ENCODE assay signal across 18 mouse cellular contexts in the genomic region with DNA sequence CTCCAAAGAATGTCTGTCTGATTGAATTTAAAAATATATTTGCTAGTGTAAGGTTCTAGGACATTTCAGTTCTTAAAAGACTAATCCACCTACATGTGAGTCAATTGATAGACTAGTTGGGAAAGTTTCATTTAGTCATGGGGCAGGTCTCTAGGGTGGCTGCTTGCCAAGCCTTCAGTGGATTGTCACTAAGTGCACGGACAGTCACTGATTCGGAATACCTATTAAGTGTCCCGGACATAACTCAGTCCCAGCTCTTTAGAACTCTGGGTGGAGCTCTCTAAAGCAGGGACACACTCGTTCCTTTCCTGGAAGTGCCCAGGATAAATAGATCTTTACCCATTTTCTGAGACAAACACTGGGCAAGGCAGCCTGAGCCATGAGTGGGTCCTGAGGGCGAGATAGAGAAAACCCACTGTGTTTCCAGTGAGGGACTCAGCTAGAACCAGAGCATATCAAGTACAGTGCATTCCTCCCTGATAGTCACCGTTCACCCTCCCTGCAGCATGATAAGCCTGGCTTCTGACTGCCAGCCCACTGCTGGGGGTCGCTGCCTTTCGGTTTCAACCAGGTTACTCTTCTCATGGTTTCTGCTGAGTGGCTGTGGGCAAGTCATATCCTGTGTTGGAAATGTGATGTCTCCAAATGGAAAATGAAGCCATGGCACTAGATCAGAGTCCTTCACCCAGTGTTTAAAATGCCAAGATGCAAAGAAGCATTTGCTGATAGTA.
DNase-seq lines count a peak whose midpoint lies in the region; ATAC-seq lines count a peak whose summit lies in the region.
"Had no signal": no experiment of that assay in that cellular context is flagged by ENCODE, and none has a peak within 500 bp of the region (broad histone marks: within the 10 kb centered on the region; RNA-seq: fewer than 3 reads in every experiment).

No protein-coding gene starts in this region.

- H3K27ac ChIP-seq in liver, embryonic 16.5 days (ENCODE audit: low read length) = no peak overlapping the region; the same call in 1 of the 2 replicates
- H3K27ac ChIP-seq in heart, embryonic 15.5 days = peak overlapping the region; percentile 83
- H3K27ac ChIP-seq: embryonic facial prominence, embryonic 12.5 days; hindbrain, embryonic 13.5 days; liver, embryonic 15.5 days; midbrain, embryonic 13.5 days; neural tube, embryonic 15.5 days had no signal

- H3K27me3 ChIP-seq in liver, embryonic 16.5 days (ENCODE audit: control insufficient read depth, insufficient read depth, low read depth, low read length) = no peaks in the 10 kb centered on the region
- H3K27me3 ChIP-seq in heart, embryonic 15.5 days = no peaks in the 10 kb centered on the region
- H3K27me3 ChIP-seq: embryonic facial prominence, embryonic 12.5 days; hindbrain, embryonic 13.5 days; liver, embryonic 15.5 days; midbrain, embryonic 13.5 days; neural tube, embryonic 15.5 days had no signal

- no peaks in the 10 kb centered on the region for H3K36me3 ChIP-seq in liver, embryonic 16.5 days (ENCODE audit: control insufficient read depth, insufficient read depth)
- no peaks in the 10 kb centered on the region for H3K36me3 ChIP-seq in heart, embryonic 15.5 days
- H3K36me3 ChIP-seq: liver, embryonic 15.5 days; midbrain, embryonic 13.5 days; neural tube, embryonic 15.5 days had no signal

- WGBS in liver, embryonic 16.5 days (ENCODE audit: insufficient replicate concordance) = 35% methylated on average over 8 of the region's 8 CpGs
- 25% methylated on average over 8 of the region's 8 CpGs for WGBS in heart, embryonic 15.5 days

- H3K9me3 ChIP-seq in liver, embryonic 16.5 days (replicated peaks; ENCODE audit: control insufficient read depth, low read length) = no peaks in the 10 kb centered on the region
- H3K9me3 ChIP-seq in heart, embryonic 15.5 days (replicated peaks) = no peaks in the 10 kb centered on the region
- H3K9me3 ChIP-seq: embryonic facial prominence, embryonic 12.5 days; hindbrain, embryonic 13.5 days; liver, embryonic 15.5 days; midbrain, embryonic 13.5 days; neural tube, embryonic 15.5 days had no signal

- ATAC-seq in liver, embryonic 16.5 days (ENCODE audit: low read depth) = peak; percentile 47; the same call in 1 of the 2 replicates
- ATAC-seq in heart, embryonic 15.5 days (replicated peaks; ENCODE audit: insufficient number of reproducible peaks, insufficient read depth, low FRiP score, low read depth) = no peak
- peak; percentile 49 for ATAC-seq in megakaryocyte progenitor cell, adult 5-6 weeks (replicated peaks; ENCODE audit: poor library complexity)
- ATAC-seq: forebrain, embryonic 16.5 days; intestine, embryonic 16.5 days; midbrain, embryonic 13.5 days had no signal

- H3K4me1 ChIP-seq in liver, embryonic 16.5 days (ENCODE audit: control insufficient read depth, low read depth, low read length) = peaks cover 5% of the 10 kb centered on the region; the same call in 1 of the 2 replicates
- peaks cover 45% of the 10 kb centered on the region for H3K4me1 ChIP-seq in heart, embryonic 15.5 days (replicated peaks)

- no peak overlapping the region for H3K9ac ChIP-seq in liver, embryonic 16.5 days (ENCODE audit: low read depth, low read length)
- H3K9ac ChIP-seq in heart, embryonic 15.5 days = no peak overlapping the region
- H3K9ac ChIP-seq: embryonic facial prominence, embryonic 12.5 days; hindbrain, embryonic 13.5 days; liver, embryonic 15.5 days; midbrain, embryonic 13.5 days; neural tube, embryonic 15.5 days had no signal

- no peak overlapping the region for H3K4me2 ChIP-seq in liver, embryonic 16.5 days (ENCODE audit: low read depth, low read length)
- H3K4me2 ChIP-seq in heart, embryonic 15.5 days = peak overlapping the region; percentile 40
- H3K4me2 ChIP-seq: embryonic facial prominence, embryonic 12.5 days; hindbrain, embryonic 13.5 days; liver, embryonic 15.5 days; midbrain, embryonic 13.5 days; neural tube, embryonic 15.5 days had no signal

- H3K4me3 ChIP-seq in liver, embryonic 16.5 days (ENCODE audit: low read depth, low read length) = no peak overlapping the region
- H3K4me3 ChIP-seq in heart, embryonic 15.5 days = no peak overlapping the region
- H3K4me3 ChIP-seq: embryonic facial prominence, embryonic 12.5 days; hindbrain, embryonic 13.5 days; liver, embryonic 15.5 days; midbrain, embryonic 13.5 days; neural tube, embryonic 15.5 days had no signal

- no peak for DNase-seq in liver
- DNase-seq in T-cell, adult 2 months (ENCODE audit: low spot score) = peak; percentile 44
- DNase-seq in spleen, adult 12 weeks (ENCODE audit: low spot score) = no peak
- DNase-seq in right cerebral cortex, postnatal 4 days = no peak
- DNase-seq: adrenal gland, postnatal 10 days; cerebellum, adult 11-12 months; left cerebral cortex, postnatal 4 days; spleen, adult 18-20 months had no signal
